Mouse (Mus musculus): Measurements from ENCODE around the gene Iqcf3. TPM values are rescaled to one million over a fixed set of nuclear protein-coding genes. Genes with fewer than 3 reads are reported as not detected.

Iqcf3 gene
- total RNA-seq, 2 experiments from 2014 or later = not detected

DNA sequence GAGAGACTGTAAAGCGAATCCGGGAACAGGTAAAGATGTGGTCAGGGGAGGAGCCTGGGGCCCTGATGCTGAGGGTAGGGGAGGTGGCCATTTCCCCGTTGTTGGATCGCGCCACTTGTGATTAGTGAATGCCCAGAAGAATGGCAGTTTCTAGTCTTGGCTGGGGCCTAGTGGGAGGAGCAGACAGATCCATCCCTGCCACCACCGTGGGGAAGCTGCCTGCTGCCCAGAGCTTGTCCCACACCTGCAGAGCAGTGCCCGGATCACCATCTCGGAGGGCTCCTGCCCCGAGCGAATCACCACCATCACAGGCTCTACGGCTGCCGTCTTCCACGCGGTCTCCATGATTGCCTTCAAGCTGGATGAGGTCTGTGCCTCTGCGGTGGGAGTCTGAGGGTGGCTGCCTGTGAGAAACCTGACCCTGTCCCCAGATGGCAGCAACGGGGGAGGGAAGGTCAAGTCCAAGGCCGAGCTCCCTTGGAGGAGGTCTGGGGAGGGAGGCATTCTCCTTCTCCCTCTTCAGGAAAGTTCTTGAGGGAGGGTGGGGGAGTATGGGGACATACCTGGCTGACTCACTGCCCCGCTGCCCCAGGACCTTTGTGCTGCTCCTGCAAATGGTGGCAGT, 100.9 kb downstream of the Iqcf3 start:
- no peak for DNase-seq (ENCODE audit: low spot score in 2 of 2)
- intact Hi-C loops (cut with DNase I) = no loop called here

DNA sequence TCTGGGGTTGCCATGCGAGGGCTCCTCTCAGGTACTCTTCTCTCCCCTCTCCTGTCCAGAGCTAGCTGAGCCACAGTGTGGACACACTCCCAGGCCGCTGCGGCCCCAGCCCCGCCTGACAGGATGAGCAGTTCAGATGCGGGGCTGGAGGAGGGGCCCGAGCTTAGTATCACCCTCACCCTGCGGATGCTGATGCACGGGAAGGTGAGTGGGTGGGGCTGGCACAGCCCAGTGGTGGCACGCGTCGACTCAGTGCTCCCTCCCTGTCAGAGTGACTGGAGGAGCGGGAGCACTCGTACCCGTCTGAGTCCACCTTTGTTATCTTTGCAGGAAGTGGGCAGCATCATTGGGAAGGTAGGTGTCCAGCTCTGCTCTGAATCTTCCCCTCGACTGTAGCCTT, 101.5 kb downstream of the Iqcf3 start:
- no peak for DNase-seq (ENCODE audit: low spot score in 2 of 2)
- intact Hi-C loops (cut with DNase I) = no loop called here

DNA sequence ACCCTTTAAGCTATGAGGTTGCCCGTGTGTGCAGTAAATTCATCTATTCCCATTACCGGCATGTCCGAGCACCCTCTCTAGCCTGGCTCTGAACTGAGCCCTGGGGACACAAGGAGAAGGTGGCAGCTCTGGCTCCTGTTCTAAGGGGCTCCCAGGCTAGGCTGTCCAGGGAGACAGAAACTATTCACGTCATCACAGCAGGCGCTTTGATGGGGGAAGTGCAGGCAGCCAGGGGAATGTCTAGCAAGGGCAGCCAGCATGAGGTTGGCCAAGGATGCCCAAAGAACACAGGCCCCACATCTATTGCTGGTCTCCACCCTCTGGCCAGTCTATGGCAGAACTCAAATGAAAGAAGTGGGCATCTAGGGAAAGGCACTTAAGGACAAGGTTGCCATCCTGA, 103.5 kb downstream of the Iqcf3 start:
- DNase-seq (ENCODE audit: low spot score in 2 of 2) = no peak
- intact Hi-C loops (cut with DNase I) = no loop called here

DNA sequence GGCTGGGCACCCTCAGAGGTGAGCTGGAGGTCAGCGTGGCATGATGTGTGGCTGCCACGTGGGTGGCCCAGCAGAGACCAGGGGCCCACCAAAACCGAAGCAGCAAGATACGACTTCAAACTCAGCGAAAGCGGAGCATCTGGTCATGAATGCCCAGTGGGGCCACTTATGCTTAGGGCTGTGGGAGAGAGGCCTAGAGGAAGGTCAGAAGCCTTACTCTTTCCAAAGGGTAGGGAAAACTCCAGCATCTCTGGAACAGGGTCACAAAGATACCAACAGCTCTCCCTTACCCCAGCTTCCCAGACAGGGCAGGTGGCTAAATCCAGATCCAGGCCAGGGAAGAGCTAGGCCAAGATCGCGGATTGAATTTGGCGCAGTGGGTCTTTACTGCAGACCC, 104.3 kb downstream of the Iqcf3 start:
- intact Hi-C loops (cut with DNase I) = no loop called here
- DNase-seq (ENCODE audit: low spot score in 2 of 2) = no peak

DNA sequence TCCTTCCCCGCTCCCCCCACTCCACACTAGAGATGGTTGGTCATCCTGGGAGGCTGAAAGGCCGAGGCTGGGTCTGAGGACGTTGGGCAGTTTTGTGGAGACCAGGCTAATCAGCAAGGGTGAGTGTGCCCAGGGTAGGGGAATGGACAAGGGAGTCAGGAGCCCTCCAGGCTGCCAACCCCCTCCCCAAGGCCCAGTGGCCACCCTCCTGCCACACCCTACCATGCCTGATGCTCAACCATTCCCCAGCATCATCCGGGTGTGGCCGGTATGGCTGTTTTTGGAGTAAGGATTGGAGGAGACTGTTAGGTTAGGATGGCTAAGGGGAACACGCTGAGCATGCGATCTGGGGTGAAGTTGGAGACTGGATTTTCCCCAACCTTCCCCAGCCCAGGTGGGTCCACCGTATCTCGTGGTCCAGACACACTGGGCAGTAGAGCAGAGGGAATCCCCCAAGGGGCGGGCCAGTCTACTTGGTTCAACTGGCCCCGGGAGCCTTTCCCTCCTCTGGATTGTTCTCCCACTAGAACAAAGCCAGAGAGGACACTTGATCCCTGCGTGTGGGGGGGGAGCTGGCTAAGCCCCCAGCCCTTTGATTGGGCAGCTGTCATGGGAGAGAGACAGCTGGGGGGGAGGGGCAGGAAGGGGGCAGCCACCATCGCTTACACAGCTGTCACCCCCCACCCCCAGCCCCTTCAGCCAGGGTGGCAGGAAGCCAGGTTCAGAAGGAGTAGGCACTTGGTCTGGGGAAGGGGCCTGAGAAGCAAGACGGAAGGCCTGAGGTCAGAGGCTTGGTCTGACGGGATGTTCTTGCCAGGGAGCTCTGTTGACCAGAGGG, 104.9 kb downstream of the Iqcf3 start:
- no peak for DNase-seq (ENCODE audit: low spot score in 2 of 2)
- intact Hi-C loops (cut with DNase I) = no loop called here

DNA sequence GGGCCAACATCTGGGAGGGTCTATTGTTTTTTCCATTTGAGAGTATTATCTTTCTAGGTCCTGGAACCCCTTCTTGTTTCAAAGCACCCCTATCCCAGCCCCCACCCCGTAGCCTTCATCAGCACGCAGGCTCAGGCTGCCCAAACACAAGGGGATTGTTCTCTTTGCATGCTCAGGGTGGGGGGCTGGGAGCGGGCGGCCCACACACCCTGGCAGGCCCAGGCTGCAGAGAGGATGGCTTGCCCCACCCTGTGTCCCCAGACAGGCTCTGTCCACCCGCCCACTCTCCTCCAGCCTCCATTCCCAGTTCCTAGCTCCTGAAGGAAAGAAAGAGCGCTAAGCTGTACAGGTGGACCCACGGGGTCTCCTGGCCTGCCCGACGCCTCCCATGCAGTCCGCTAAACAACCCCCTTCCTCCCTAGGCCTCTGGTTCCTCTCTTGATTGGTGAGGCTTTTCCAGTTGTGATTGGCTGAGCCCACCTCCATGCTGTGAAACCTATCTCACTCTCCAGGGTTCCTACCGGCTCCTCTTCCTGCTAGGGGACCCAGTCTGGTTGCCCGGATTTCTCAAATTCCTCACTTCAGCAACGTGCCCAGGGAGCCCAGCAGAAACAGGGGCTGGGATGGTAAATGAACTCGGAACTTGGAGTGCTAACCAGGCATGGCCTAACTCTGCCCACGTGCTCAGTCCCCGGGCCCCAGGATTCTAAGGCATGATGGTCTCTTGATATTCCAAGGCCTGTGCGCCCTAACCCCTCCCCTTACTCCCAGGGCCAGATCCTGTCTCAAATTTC, 106.3 kb downstream of the Iqcf3 start:
- DNase-seq (ENCODE audit: low spot score in 2 of 2) = peak; percentile 36 to 52
- intact Hi-C loops (cut with DNase I) = no loop called here

DNA sequence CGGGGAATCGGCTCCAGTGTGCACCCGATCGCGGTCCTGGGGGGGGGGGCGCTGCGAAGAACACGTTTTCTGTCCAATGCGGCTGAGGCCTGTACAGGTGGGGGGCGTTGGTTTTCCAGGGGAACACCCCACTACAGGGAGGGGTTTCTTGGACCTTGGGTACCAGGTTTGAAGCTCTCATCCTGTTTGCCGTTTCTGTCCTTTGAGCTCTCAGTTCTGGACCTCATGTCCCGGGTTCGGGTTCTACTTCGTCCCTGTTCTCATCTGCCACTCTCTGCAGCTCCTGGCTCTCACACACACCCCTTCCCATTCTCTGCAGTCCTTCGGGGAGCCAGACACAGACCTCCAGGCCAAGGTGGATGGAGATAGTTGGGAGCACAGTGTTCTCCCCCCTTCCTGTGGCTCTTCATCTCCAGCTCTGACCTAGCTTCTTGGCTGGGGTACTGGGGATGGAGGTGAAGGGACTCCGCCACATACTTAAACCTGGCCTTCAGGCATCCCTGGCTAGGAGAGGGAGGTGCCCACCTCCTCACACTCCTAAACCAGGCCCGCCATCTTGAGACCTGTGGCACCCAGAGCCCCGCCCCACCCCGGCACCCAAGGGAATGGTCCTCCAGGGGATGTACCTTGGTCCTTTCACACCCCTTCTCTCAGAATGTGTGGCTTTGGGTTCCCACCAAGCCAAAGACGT, 107.2 kb downstream of the Iqcf3 start:
- intact Hi-C loops (cut with DNase I) = no loop called here
- DNase-seq (ENCODE audit: low spot score in 2 of 2) = peak in 1 of 2 experiments; percentile 33

DNA sequence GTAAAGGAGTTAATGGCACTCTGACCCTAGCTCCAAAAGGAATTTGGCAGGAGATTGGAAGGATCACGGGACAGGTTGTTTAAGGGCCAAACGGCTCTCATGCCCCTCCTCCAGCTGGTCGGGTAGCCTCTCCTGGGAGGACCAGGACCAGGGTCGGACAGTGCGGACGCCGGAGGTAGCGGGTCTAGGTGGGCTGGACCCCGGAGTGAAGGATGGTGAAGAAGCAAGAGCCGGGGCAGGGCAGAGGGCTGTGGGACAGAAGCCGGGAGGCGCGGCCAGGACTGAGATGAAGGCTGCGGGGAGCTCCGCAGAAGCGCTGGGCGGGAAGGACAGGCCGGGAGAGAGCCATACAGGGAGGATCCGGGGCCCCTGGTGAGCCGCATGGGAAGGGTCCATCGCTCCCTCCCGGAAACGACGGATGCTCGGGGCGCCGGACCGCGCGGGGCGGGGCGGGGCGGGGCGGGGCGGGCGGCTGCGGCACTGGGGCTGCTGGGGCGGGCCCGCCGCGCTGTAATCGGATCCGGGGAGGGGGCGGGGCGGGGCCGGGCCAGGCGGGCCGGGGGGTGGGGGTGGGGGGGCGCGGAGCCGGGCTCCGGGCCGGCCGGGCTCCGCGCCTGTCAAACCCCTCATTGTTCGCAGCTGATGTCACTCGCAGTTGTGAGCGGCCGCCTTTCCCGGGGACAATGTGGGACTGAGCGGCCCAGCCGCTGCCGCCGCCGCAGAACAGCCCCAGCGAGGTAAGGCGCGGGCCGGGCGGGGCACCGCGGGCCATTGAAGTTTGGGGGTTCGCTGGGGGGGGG, 108.0 kb downstream of the Iqcf3 start, which contains the start of gene Pcbp4:
Gene Pcbp4 (plus strand): TSS at position 21 of the 800 bp plus-strand sequence.
- intact Hi-C loops (cut with DNase I) = no loop called here
- DNase-seq (ENCODE audit: low spot score in 2 of 2) = peak in 1 of 2 experiments; percentile 56

Other genes starting within 250 kb of the Iqcf3 start
- 100 to 1,000 TPM in 1 of 2 experiments, 10 to 100 TPM in 1; 95.1 to 102 TPM for gene Dusp7, start 193.0 kb downstream of the Iqcf3 start, total RNA-seq (2021)
- 100 to 1,000 TPM; 336 to 343 TPM for gene Rpl29, start 132.2 kb downstream of the Iqcf3 start, total RNA-seq (2021)
- gene Acy1, start 123.3 kb downstream of the Iqcf3 start, total RNA-seq (2021) = 10 to 100 TPM in 1 of 2 experiments, 1 to 10 TPM in 1; 7.9 to 11.1 TPM
- gene Abhd14b, start 114.2 kb downstream of the Iqcf3 start, total RNA-seq (2021) = 1 to 10 TPM; 7.7 to 8.1 TPM
- 10 to 100 TPM; 48.7 to 54.1 TPM for gene Abhd14a, start 114.0 kb downstream of the Iqcf3 start, total RNA-seq (2021)
- 100 to 1,000 TPM; 151 to 170 TPM for gene Pcbp4, start 108.3 kb downstream of the Iqcf3 start, total RNA-seq (2021)
- gene Gpr62, start 95.7 kb downstream of the Iqcf3 start, total RNA-seq (2021) = 1 to 10 TPM; 3.7 to 5.8 TPM
- gene Rrp9, start 85.7 kb downstream of the Iqcf3 start, total RNA-seq (2021) = 10 to 100 TPM; 34.1 to 47.5 TPM
- 1 to 10 TPM; 3.3 to 3.5 TPM for gene Parp3, start 84.7 kb downstream of the Iqcf3 start, total RNA-seq (2021)
- not detected for gene Iqcf1, start 61.7 kb downstream of the Iqcf3 start, total RNA-seq (2021)
- 1 to 10 TPM in 1 of 2 experiments, not detected in 1; 1.7 TPM for gene Iqcf5, start 47.1 kb downstream of the Iqcf3 start, total RNA-seq (2021)
- gene Iqcf4, start 9.4 kb upstream of the Iqcf3 start, total RNA-seq (2021) = not detected
- not detected for gene Iqcf6, start 65.0 kb upstream of the Iqcf3 start, total RNA-seq (2021)
- 10 to 100 TPM; 62.1 to 69.6 TPM for gene Grm2, start 94.5 kb upstream of the Iqcf3 start, total RNA-seq (2021)
- gene Tex264, start 124.3 kb upstream of the Iqcf3 start, total RNA-seq (2021) = 100 to 1,000 TPM; 103 to 117 TPM
- 10 to 100 TPM; 18.4 to 18.9 TPM for gene Rad54l2, start 227.6 kb upstream of the Iqcf3 start, total RNA-seq (2021)

Data from left cerebral cortex, postnatal 14 days (tissue).